Mouse (Mus musculus): ENCODE data around the gene Armc8. TPM values are rescaled to one million over a fixed set of nuclear protein-coding genes. Genes with fewer than 3 reads are reported as not detected.
A peak's percentile ranks its signal among the peaks of the same experiment; 100 is the strongest.

The Armc8 gene
- polyA plus RNA-seq, 1 experiment, result 15.6 TPM

DNA sequence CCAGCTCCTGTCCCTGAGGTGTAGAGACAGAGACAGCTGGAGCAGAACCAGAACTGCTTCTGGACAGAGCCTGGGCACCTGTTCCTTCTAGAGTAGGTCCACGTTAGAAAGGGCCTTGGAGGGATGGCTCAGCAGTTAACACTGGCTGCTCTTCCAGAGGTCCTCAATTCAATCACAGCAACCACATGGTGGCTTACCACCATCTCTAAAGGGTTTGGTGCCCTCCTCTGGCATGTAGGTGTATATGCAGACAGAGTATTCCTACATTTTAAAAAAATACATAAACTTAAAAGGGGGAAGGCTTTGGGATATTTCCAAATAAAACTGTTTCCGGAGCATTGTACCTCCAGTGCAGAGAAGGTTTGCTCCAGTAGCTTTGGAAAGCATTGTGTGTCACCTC is 12.0 kb upstream of the Armc8 start:
- H3K27ac ChIP-seq (ENCODE audit: control insufficient read depth, insufficient read depth, low read length), result no peak overlapping the region
- no peaks in the 10 kb centered on the region for H3K4me1 ChIP-seq (replicated peaks; ENCODE audit: control insufficient read depth, insufficient read depth, low read length)
- TF ChIP-seq POLR2A (IDR thresholded peaks at IDR 0.05; ENCODE audit: control insufficient read depth, extremely low read depth, insufficient read depth, low read length, poor library complexity) (no peak), CTCF (IDR thresholded peaks at IDR 0.05; ENCODE audit: borderline replicate concordance, control insufficient read depth, extremely low read depth, insufficient read depth, low read length, poor library complexity) (no peak)
- no peaks in the 10 kb centered on the region for H3K27me3 ChIP-seq (ENCODE audit: control insufficient read depth, insufficient read depth, low read length)
- peak; percentile 26 for DNase-seq
- WGBS, result 64% methylated on average over 2 of the region's 2 CpGs
- no peak overlapping the region for H3K4me3 ChIP-seq (ENCODE audit: control insufficient read depth, insufficient read depth, low read length)
- H3K36me3 ChIP-seq (ENCODE audit: control insufficient read depth, insufficient read depth, low read length), result peaks cover 30% of the 10 kb centered on the region

DNA sequence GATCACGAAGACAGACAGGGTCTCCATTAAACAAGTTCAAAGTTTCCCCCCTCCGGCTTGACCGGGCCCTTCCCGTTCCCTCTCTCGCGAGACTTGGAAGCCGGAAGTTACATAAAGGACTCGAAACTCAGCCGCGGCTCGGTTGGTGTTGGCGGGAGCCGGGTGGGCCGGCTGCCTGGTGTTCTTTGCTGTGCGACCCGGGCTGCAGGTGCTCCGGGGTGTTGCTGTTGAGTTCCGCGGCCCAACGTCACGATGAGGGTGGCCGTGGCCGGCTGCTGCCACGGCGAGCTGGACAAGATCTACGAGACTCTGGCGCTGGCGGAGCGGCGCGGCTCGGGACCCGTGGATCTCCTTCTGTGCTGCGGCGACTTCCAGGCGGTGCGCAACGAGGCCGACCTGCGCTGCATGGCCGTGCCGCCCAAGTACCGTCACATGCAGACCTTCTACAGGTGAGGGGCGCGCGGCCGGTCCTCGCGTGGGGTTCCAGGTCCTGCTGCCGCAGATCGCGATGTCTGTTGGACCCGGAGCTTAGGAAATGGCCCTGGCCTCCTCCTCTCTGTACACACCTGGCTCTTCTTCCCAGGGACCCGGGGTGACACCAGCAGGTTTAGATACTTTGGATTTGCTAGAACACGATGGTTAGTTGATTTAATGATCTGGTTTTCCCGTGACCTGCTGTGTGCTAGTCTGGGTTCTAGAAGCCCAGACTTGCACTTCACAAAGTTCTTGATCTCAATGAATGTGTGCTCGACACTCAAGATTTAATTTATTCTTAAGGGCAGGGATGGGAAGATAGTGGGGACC is 7.2 kb upstream of the Armc8 start, which contains the start of gene Dbr1:
Gene Dbr1 (plus strand): TSS at position 123 of the 804 bp plus-strand sequence.
- H3K27me3 ChIP-seq (ENCODE audit: control insufficient read depth, insufficient read depth, low read length), result no peaks in the 10 kb centered on the region
- DNase-seq, result peak; percentile 93
- no peaks in the 10 kb centered on the region for H3K4me1 ChIP-seq (replicated peaks; ENCODE audit: control insufficient read depth, insufficient read depth, low read length)
- H3K4me3 ChIP-seq (ENCODE audit: control insufficient read depth, insufficient read depth, low read length), result peak within 1 kb of the TSS; percentile 83
- H3K36me3 ChIP-seq (ENCODE audit: control insufficient read depth, insufficient read depth, low read length), result peaks cover 5% of the 10 kb centered on the region
- TF ChIP-seq POLR2A (IDR thresholded peaks at IDR 0.05; ENCODE audit: control insufficient read depth, extremely low read depth, insufficient read depth, low read length, poor library complexity) (peak; percentile 76), CTCF (IDR thresholded peaks at IDR 0.05; ENCODE audit: borderline replicate concordance, control insufficient read depth, extremely low read depth, insufficient read depth, low read length, poor library complexity) (peak; percentile 54; the same call in 1 of the 2 replicates)
- WGBS, result under 1% methylated on average over 57 of the region's 57 CpGs
- peak within 1 kb of the TSS; percentile 4; the same call in 1 of the 2 replicates for H3K27ac ChIP-seq (ENCODE audit: control insufficient read depth, insufficient read depth, low read length)

DNA sequence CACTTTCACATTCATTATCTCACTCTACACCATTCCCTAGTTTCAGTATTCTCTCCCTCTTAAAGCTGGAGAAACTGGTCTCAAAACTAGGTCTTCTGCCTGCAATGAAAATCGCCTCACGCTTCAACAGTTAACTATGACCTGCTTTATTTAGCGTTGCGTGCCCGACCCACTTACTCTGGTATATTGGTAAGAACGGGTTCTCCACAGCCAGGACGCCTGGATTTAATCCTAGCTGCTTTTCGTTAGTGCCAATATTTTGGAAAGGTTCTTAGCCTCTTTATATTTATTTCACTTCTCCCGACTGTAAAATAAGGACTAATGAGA is 335 bp upstream of the Armc8 start:
- WGBS, result 0% methylated on average over 9 of the region's 9 CpGs
- Histone ChIP-seq H3K4me1 (replicated peaks; ENCODE audit: control insufficient read depth, insufficient read depth, low read length) (peaks cover 3% of the 10 kb centered on the region; the same call in 1 of the 2 replicates), H3K36me3 (ENCODE audit: control insufficient read depth, insufficient read depth, low read length) (no peaks in the 10 kb centered on the region), H3K27me3 (ENCODE audit: control insufficient read depth, insufficient read depth, low read length) (no peaks in the 10 kb centered on the region), H3K4me3 (ENCODE audit: control insufficient read depth, insufficient read depth, low read length) (peak overlapping the region; percentile 92), H3K27ac (ENCODE audit: control insufficient read depth, insufficient read depth, low read length) (peak overlapping the region; percentile 33; the same call in 1 of the 2 replicates)
- DNase-seq, result no peak
- TF ChIP-seq CTCF (IDR thresholded peaks at IDR 0.05; ENCODE audit: borderline replicate concordance, control insufficient read depth, extremely low read depth, insufficient read depth, low read length, poor library complexity), result no peak
- TF ChIP-seq POLR2A (IDR thresholded peaks at IDR 0.05; ENCODE audit: control insufficient read depth, extremely low read depth, insufficient read depth, low read length, poor library complexity), result no peak

DNA sequence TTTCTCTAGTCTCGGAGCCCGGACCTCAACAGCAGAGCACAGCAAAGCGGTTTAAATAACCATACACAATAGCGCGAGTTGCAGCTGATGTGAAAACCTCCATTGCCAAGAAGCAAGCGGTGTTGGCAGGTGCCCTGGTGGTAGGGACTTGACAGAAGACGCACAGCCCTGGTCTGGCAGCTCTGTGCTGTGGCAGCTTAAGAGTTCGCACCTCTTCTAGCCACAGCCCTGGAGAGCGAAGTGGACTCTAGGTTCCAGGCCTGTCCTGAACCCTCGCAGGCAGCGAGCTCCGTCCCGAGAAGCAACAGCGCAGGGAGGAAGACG is 714 bp downstream of the Armc8 start:
- WGBS, result 1% methylated on average over 15 of the region's 15 CpGs
- Histone ChIP-seq H3K27me3 (ENCODE audit: control insufficient read depth, insufficient read depth, low read length) (no peaks in the 10 kb centered on the region), H3K36me3 (ENCODE audit: control insufficient read depth, insufficient read depth, low read length) (no peaks in the 10 kb centered on the region), H3K4me3 (ENCODE audit: control insufficient read depth, insufficient read depth, low read length) (peak overlapping the region; percentile 92), H3K4me1 (replicated peaks; ENCODE audit: control insufficient read depth, insufficient read depth, low read length) (peaks cover 3% of the 10 kb centered on the region; the same call in 1 of the 2 replicates), H3K27ac (ENCODE audit: control insufficient read depth, insufficient read depth, low read length) (no peak overlapping the region)
- DNase-seq, result peak; percentile 4
- TF ChIP-seq CTCF (IDR thresholded peaks at IDR 0.05; ENCODE audit: borderline replicate concordance, control insufficient read depth, extremely low read depth, insufficient read depth, low read length, poor library complexity) (no peak), POLR2A (IDR thresholded peaks at IDR 0.05; ENCODE audit: control insufficient read depth, extremely low read depth, insufficient read depth, low read length, poor library complexity) (no peak)

DNA sequence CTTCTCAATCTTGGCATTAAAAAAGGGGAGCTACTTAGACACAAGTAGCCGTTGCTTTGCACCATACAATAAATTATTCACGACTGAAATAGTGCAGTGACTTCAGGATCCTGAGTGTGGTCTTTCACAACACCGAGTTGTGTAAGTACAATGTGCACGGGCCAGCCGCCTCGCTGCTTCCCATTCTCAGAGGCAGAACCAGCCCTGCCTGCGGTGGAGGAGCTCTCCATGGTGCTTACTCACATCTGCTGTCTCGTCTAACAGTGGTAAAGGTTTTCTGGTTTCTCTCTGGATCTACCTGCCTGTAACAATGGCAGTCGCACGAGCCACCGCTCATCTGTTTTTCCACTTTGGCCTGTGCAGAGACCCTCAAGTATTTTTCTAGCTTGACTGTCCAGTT is 5.0 kb downstream of the Armc8 start:
- TF ChIP-seq POLR2A (IDR thresholded peaks at IDR 0.05; ENCODE audit: control insufficient read depth, extremely low read depth, insufficient read depth, low read length, poor library complexity) (no peak), CTCF (IDR thresholded peaks at IDR 0.05; ENCODE audit: borderline replicate concordance, control insufficient read depth, extremely low read depth, insufficient read depth, low read length, poor library complexity) (no peak)
- no peak overlapping the region for H3K4me3 ChIP-seq (ENCODE audit: control insufficient read depth, insufficient read depth, low read length)
- peak; percentile 58 for DNase-seq
- H3K4me1 ChIP-seq (replicated peaks; ENCODE audit: control insufficient read depth, insufficient read depth, low read length), result peaks cover 3% of the 10 kb centered on the region; the same call in 1 of the 2 replicates
- H3K36me3 ChIP-seq (ENCODE audit: control insufficient read depth, insufficient read depth, low read length), result no peaks in the 10 kb centered on the region
- H3K27me3 ChIP-seq (ENCODE audit: control insufficient read depth, insufficient read depth, low read length), result no peaks in the 10 kb centered on the region
- 14% methylated on average over 11 of the region's 11 CpGs for WGBS
- no peak overlapping the region for H3K27ac ChIP-seq (ENCODE audit: control insufficient read depth, insufficient read depth, low read length)

DNA sequence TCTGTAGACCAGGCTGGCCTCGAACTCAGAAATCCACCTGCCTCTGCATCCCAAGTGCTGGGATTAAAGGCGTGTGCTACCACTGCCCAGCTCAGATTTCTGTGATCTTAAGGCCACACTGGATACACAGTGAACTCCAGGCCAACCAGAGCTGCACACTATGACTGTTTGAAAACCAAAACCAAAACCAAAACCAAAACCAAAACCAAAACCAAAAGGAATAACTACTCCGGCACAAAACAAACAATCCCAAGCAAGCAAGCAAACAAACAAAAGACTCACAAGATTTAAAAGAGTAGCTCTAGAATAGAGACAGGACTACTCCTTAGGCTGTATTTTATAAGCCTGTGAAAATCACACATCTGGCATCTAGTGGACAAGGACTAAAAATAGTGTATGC is 8.3 kb downstream of the Armc8 start:
- no peak overlapping the region for H3K4me3 ChIP-seq (ENCODE audit: control insufficient read depth, insufficient read depth, low read length)

More for the DNA sequence above, 8.3 kb downstream of the Armc8 start:
- Histone ChIP-seq H3K27me3 (ENCODE audit: control insufficient read depth, insufficient read depth, low read length) (no peaks in the 10 kb centered on the region), H3K27ac (ENCODE audit: control insufficient read depth, insufficient read depth, low read length) (no peak overlapping the region), H3K36me3 (ENCODE audit: control insufficient read depth, insufficient read depth, low read length) (no peaks in the 10 kb centered on the region), H3K4me1 (replicated peaks; ENCODE audit: control insufficient read depth, insufficient read depth, low read length) (peaks cover 2% of the 10 kb centered on the region; the same call in 1 of the 2 replicates)
- no peak for DNase-seq
- 79% methylated on average over 3 of the region's 3 CpGs for WGBS
- TF ChIP-seq POLR2A (IDR thresholded peaks at IDR 0.05; ENCODE audit: control insufficient read depth, extremely low read depth, insufficient read depth, low read length, poor library complexity) (no peak), CTCF (IDR thresholded peaks at IDR 0.05; ENCODE audit: borderline replicate concordance, control insufficient read depth, extremely low read depth, insufficient read depth, low read length, poor library complexity) (no peak)
